Mouse (Mus musculus) embryonic facial prominence, embryonic 14.5 days (tissue): ENCODE data around the gene Alkbh2. TPM values are rescaled to one million over a fixed set of nuclear protein-coding genes. Genes with fewer than 3 reads are reported as not detected.
A peak's percentile ranks its signal among the peaks of the same experiment; 100 is the strongest.

Source experiments
- ATAC-seq: fragments of 200-750 bp; cut with Nextera tagmentation; 2 replicates; pipeline ENCODE4 v1.8.0; 2017; ENCODE audit warnings: low read depth, moderate number of reproducible peaks, moderate TSS enrichment
- DNase-seq: peaks from one replicate; pipeline ENCODE4 v3.0.0-alpha.2; 2015; ENCODE audit warnings: low spot score
- H3K27ac ChIP-seq: fragments of 300-500 bp; sonication (generic); replicated peaks from 2 replicates; pipeline ENCODE4 v1.5.1; 2014; ENCODE audit warnings: low read depth, mild to moderate bottlenecking, low read length, moderate library complexity
- H3K27me3 ChIP-seq: fragments of 300-500 bp; sonication (generic); replicated peaks from 2 replicates; pipeline ENCODE4 v1.6.1; 2014; ENCODE audit warnings: low read length; ENCODE audit not compliant: control insufficient read depth, insufficient read depth
- H3K36me3 ChIP-seq: fragments of 300-500 bp; sonication (generic); 2 replicates; pipeline ENCODE4 v1.6.1; 2014; ENCODE audit warnings: low read length, mixed read lengths; ENCODE audit not compliant: control insufficient read depth, insufficient read depth
- H3K4me1 ChIP-seq: fragments of 300-500 bp; sonication (generic); 2 replicates; pipeline ENCODE4 v1.6.1; 2014; ENCODE audit warnings: antibody characterized with exemption, low read length; ENCODE audit not compliant: control insufficient read depth, insufficient read depth
- H3K4me2 ChIP-seq: fragments of 300-500 bp; sonication (generic); 2 replicates; pipeline ENCODE4 v1.6.1; 2014; ENCODE audit warnings: low read depth, mild to moderate bottlenecking, low read length, moderate library complexity, mixed read lengths
- H3K4me3 ChIP-seq: fragments of 300-500 bp; sonication (generic); 2 replicates; pipeline ENCODE4 v1.5.1; 2014; ENCODE audit warnings: low read depth, mild to moderate bottlenecking, low read length
- H3K9ac ChIP-seq: fragments of 300-500 bp; sonication (generic); 2 replicates; pipeline ENCODE4 v1.6.1; 2014; ENCODE audit warnings: low read depth, mild to moderate bottlenecking, low read length, moderate library complexity, mixed read lengths
- H3K9me3 ChIP-seq: fragments of 300-500 bp; sonication (generic); 2 replicates; pipeline ENCODE4 v1.6.1; 2016; ENCODE audit warnings: low read length; ENCODE audit not compliant: control insufficient read depth
- WGBS: fragments of 180-500 bp; shearing (Covaris S2); extraction: QIAGEN DNeasy Blood & Tissue Kit; methylation state at CpG from one replicate; pipeline ENCODE4 v1.1.7; 2014; 5-methylcytosine and 5-hydroxymethylcytosine counted together
- polyA plus RNA-seq: library from polyadenylated mRNA; unstranded; fragments of >200 nt; fragmentation: Nextera tagmentation; extraction: Ambion mirVana; gene quantifications from 2 replicates; pipeline ENCODE4 v1.2.1, GENCODE M21; 2014

Alkbh2 gene
- polyA plus RNA-seq, 1 experiment from 2014 or later: 8.6 TPM

- H3K36me3 ChIP-seq: no peaks in the 10 kb centered on the region
Observed at GRCm38 (mm10) chr5:114170345-114170744, 42.3 kb upstream of the Alkbh2 start.

GRCm38 (mm10) chr5:114163117-114163696, 35.2 kb upstream of the Alkbh2 start:
- Histone ChIP-seq H3K4me1 (no peaks in the 10 kb centered on the region), H3K9me3 (no peaks in the 10 kb centered on the region), H3K9ac (no peak overlapping the region), H3K27ac (no peak overlapping the region), H3K36me3 (no peaks in the 10 kb centered on the region), H3K27me3 (no peaks in the 10 kb centered on the region), H3K4me2 (no peak overlapping the region), H3K4me3 (no peak overlapping the region)
- no peak for ATAC-seq
- no peak for DNase-seq
- WGBS: 69% methylated on average over 6 of the region's 6 CpGs

More at GRCm38 (mm10) chr5:114170345-114170744, 42.3 kb upstream of the Alkbh2 start:
- H3K9ac ChIP-seq: no peak overlapping the region
- no peak overlapping the region for H3K27ac ChIP-seq
- H3K4me3 ChIP-seq: no peak overlapping the region
- H3K27me3 ChIP-seq: no peaks in the 10 kb centered on the region
- H3K9me3 ChIP-seq: no peaks in the 10 kb centered on the region
- DNase-seq: no peak
- WGBS: 79% methylated on average over 7 of the region's 7 CpGs
- ATAC-seq: no peak
- peaks cover 3% of the 10 kb centered on the region; the same call in 1 of the 2 replicates for H3K4me1 ChIP-seq
- H3K4me2 ChIP-seq: no peak overlapping the region

GRCm38 (mm10) chr5:114162106-114162815, 34.2 kb upstream of the Alkbh2 start:
- H3K9ac ChIP-seq: no peak overlapping the region

GRCm38 (mm10) chr5:114161424-114161823, 33.4 kb upstream of the Alkbh2 start:
- no peaks in the 10 kb centered on the region for H3K9me3 ChIP-seq
- no peaks in the 10 kb centered on the region for H3K27me3 ChIP-seq
- DNase-seq (no peak), ATAC-seq (no peak)
- H3K4me1 ChIP-seq: no peaks in the 10 kb centered on the region
- no peak overlapping the region for H3K27ac ChIP-seq
- no peak overlapping the region for H3K4me3 ChIP-seq
- no peaks in the 10 kb centered on the region for H3K36me3 ChIP-seq
- no peak overlapping the region for H3K9ac ChIP-seq
- H3K4me2 ChIP-seq: no peak overlapping the region
- WGBS: 78% methylated on average over 6 of the region's 6 CpGs

More at GRCm38 (mm10) chr5:114162106-114162815, 34.2 kb upstream of the Alkbh2 start:
- ATAC-seq: no peak
- no peak overlapping the region for H3K4me2 ChIP-seq
- H3K36me3 ChIP-seq: no peaks in the 10 kb centered on the region
- no peak for DNase-seq
- no peaks in the 10 kb centered on the region for H3K27me3 ChIP-seq
- H3K9me3 ChIP-seq: no peaks in the 10 kb centered on the region
- no peak overlapping the region for H3K27ac ChIP-seq
- H3K4me3 ChIP-seq: no peak overlapping the region
- no peaks in the 10 kb centered on the region for H3K4me1 ChIP-seq
- WGBS: 52% methylated on average over 12 of the region's 12 CpGs

GRCm38 (mm10) chr5:114157236-114157635, 29.2 kb upstream of the Alkbh2 start:
- no peak overlapping the region for H3K4me3 ChIP-seq
- no peak for DNase-seq
- no peaks in the 10 kb centered on the region for H3K9me3 ChIP-seq
- H3K27me3 ChIP-seq: no peaks in the 10 kb centered on the region
- H3K4me2 ChIP-seq: no peak overlapping the region
- WGBS: 53% methylated on average over 7 of the region's 7 CpGs
- H3K27ac ChIP-seq: no peak overlapping the region
- no peak overlapping the region for H3K9ac ChIP-seq
- no peak for ATAC-seq
- H3K36me3 ChIP-seq: no peaks in the 10 kb centered on the region
- no peaks in the 10 kb centered on the region for H3K4me1 ChIP-seq

GRCm38 (mm10) chr5:114155168-114155933, 27.3 kb upstream of the Alkbh2 start:
- WGBS: 52% methylated on average over 9 of the region's 9 CpGs
- Histone ChIP-seq H3K27ac (no peak overlapping the region), H3K9ac (no peak overlapping the region), H3K4me3 (no peak overlapping the region), H3K36me3 (no peaks in the 10 kb centered on the region), H3K9me3 (no peaks in the 10 kb centered on the region), H3K4me2 (no peak overlapping the region), H3K27me3 (no peaks in the 10 kb centered on the region), H3K4me1 (no peaks in the 10 kb centered on the region)
- DNase-seq (no peak), ATAC-seq (peak; percentile 61; the same call in 1 of the 2 replicates)

GRCm38 (mm10) chr5:114154765-114155164, 26.7 kb upstream of the Alkbh2 start:
- Histone ChIP-seq H3K27me3 (no peaks in the 10 kb centered on the region), H3K27ac (no peak overlapping the region)
- WGBS: 84% methylated on average over 5 of the region's 5 CpGs

GRCm38 (mm10) chr5:114153490-114153889, 25.5 kb upstream of the Alkbh2 start:
- ATAC-seq: 0 out of 2 replicates have a peak, but pooled peaks have one; percentile 58
- WGBS: 7% methylated on average over 12 of the region's 12 CpGs

More at GRCm38 (mm10) chr5:114154765-114155164, 26.7 kb upstream of the Alkbh2 start:
- H3K36me3 ChIP-seq: no peaks in the 10 kb centered on the region
- no peak for ATAC-seq
- no peak overlapping the region for H3K9ac ChIP-seq
- H3K9me3 ChIP-seq: no peaks in the 10 kb centered on the region
- DNase-seq: no peak
- no peaks in the 10 kb centered on the region for H3K4me1 ChIP-seq
- H3K4me2 ChIP-seq: no peak overlapping the region
- H3K4me3 ChIP-seq: no peak overlapping the region

More at GRCm38 (mm10) chr5:114153490-114153889, 25.5 kb upstream of the Alkbh2 start:
- H3K36me3 ChIP-seq: no peaks in the 10 kb centered on the region
- H3K4me3 ChIP-seq: peak overlapping the region; percentile 24
- H3K4me1 ChIP-seq: no peaks in the 10 kb centered on the region
- no peaks in the 10 kb centered on the region for H3K9me3 ChIP-seq
- no peaks in the 10 kb centered on the region for H3K27me3 ChIP-seq
- no peak overlapping the region for H3K27ac ChIP-seq
- peak overlapping the region; percentile 33 for H3K4me2 ChIP-seq
- peak; percentile 50 for DNase-seq
- H3K9ac ChIP-seq: no peak overlapping the region
